Mouse (Mus musculus) heart, embryonic 12.5 days (tissue): ENCODE data around the gene Mcrs1. TPM values are rescaled to one million over a fixed set of nuclear protein-coding genes. Genes with fewer than 3 reads are reported as not detected.
"Not testable (repeated sequence)": the region's sequence is repeated elsewhere in the genome, so short reads cannot be mapped to it uniquely, and the experiment has no call there.

ENCODE experiments used
- ATAC-seq: fragments of 200-750 bp; cut with Nextera tagmentation; 2 replicates; pipeline ENCODE4 v1.8.0; 2017; ENCODE audit warnings: moderate TSS enrichment, moderate library complexity; ENCODE audit not compliant: insufficient number of reproducible peaks, low FRiP score
- H3K27ac ChIP-seq: fragments of 300-500 bp; sonication (generic); 2 replicates; pipeline ENCODE4 v1.5.1; 2016; ENCODE audit warnings: mild to moderate bottlenecking, moderate library complexity; ENCODE audit not compliant: poor library complexity, severe bottlenecking
- H3K27me3 ChIP-seq: fragments of 300-500 bp; sonication (generic); replicated peaks from 2 replicates; pipeline ENCODE4 v1.6.1; 2016; ENCODE audit warnings: mild to moderate bottlenecking, moderate library complexity
- H3K36me3 ChIP-seq: fragments of 300-500 bp; sonication (generic); 2 replicates; pipeline ENCODE4 v1.6.1; 2016; ENCODE audit warnings: mild to moderate bottlenecking, moderate library complexity
- H3K4me1 ChIP-seq: fragments of 300-500 bp; sonication (generic); replicated peaks from 2 replicates; pipeline ENCODE4 v1.6.1; 2016; ENCODE audit warnings: mild to moderate bottlenecking
- H3K4me2 ChIP-seq: fragments of 300-500 bp; sonication (generic); 2 replicates; pipeline ENCODE4 v1.6.1; 2016; ENCODE audit warnings: mild to moderate bottlenecking, moderate library complexity
- H3K4me3 ChIP-seq: fragments of 300-500 bp; sonication (generic); 2 replicates; pipeline ENCODE4 v1.5.1; 2016; ENCODE audit warnings: mild to moderate bottlenecking
- H3K9ac ChIP-seq: fragments of 300-500 bp; sonication (generic); 2 replicates; pipeline ENCODE4 v1.6.1; 2016; ENCODE audit warnings: mild to moderate bottlenecking, moderate library complexity
- H3K9me3 ChIP-seq: fragments of 300-500 bp; sonication (generic); replicated peaks from 2 replicates; pipeline ENCODE4 v1.6.1; 2016; ENCODE audit warnings: mild to moderate bottlenecking, moderate library complexity
- WGBS: fragments of 180-500 bp; shearing (Covaris S2); methylation state at CpG from one replicate; pipeline ENCODE4 v1.1.7; 2016; 5-methylcytosine and 5-hydroxymethylcytosine counted together
- polyA plus RNA-seq: library from polyadenylated mRNA; unstranded; fragments of >200 nt; fragmentation: Nextera tagmentation; extraction: Ambion mirVana; gene quantifications from 2 replicates; pipeline ENCODE4 v1.2.1, GENCODE M21; 2016

Gene Mcrs1
- polyA plus RNA-seq, 1 experiment from 2014 or later: 143 TPM

GRCm38 (mm10) chr15:99249938-99250337 lies 1.8 kb downstream of the Mcrs1 start:
- peaks cover 57% of the 10 kb centered on the region for H3K4me1 ChIP-seq
- H3K4me3 ChIP-seq: peak overlapping the region; percentile 22; the same call in 1 of the 2 replicates
- H3K9ac ChIP-seq: peak overlapping the region; percentile 79
- H3K9me3 ChIP-seq: no peaks in the 10 kb centered on the region
- no peak for ATAC-seq
- peak overlapping the region; percentile 83 for H3K4me2 ChIP-seq
- H3K27me3 ChIP-seq: no peaks in the 10 kb centered on the region
- H3K36me3 ChIP-seq: peaks cover 39% of the 10 kb centered on the region
- H3K27ac ChIP-seq: peak overlapping the region; percentile 92
- 82% methylated on average over 11 of the region's 11 CpGs for WGBS

GRCm38 (mm10) chr15:99248972-99249371 lies 2.8 kb downstream of the Mcrs1 start:
- Histone ChIP-seq H3K4me1 (peaks cover 49% of the 10 kb centered on the region), H3K27ac (peak overlapping the region; percentile 92), H3K4me2 (peak overlapping the region; percentile 83), H3K27me3 (no peaks in the 10 kb centered on the region), H3K9ac (peak overlapping the region; percentile 79), H3K9me3 (no peaks in the 10 kb centered on the region), H3K4me3 (peak overlapping the region; percentile 22; the same call in 1 of the 2 replicates), H3K36me3 (peaks cover 49% of the 10 kb centered on the region)
- WGBS: 44% methylated on average over 9 of the region's 9 CpGs
- ATAC-seq: peak; percentile 20; the same call in 1 of the 2 replicates

GRCm38 (mm10) chr15:99246736-99247135 lies 5.0 kb downstream of the Mcrs1 start:
- H3K36me3 ChIP-seq: peaks cover 68% of the 10 kb centered on the region
- H3K4me1 ChIP-seq: peaks cover 39% of the 10 kb centered on the region
- 89% methylated on average over 6 of the region's 6 CpGs for WGBS
- not testable (repeated sequence) for ATAC-seq, H3K27me3 ChIP-seq, H3K4me3 ChIP-seq, H3K27ac ChIP-seq, H3K9ac ChIP-seq, H3K9me3 ChIP-seq, H3K4me2 ChIP-seq

GRCm38 (mm10) chr15:99242045-99242444 lies 9.7 kb downstream of the Mcrs1 start:
- Histone ChIP-seq H3K27ac (no peak overlapping the region), H3K4me1 (peaks cover 1% of the 10 kb centered on the region), H3K9me3 (no peaks in the 10 kb centered on the region), H3K36me3 (peaks cover 64% of the 10 kb centered on the region), H3K4me3 (no peak overlapping the region), H3K9ac (no peak overlapping the region), H3K4me2 (no peak overlapping the region), H3K27me3 (no peaks in the 10 kb centered on the region)
- no peak for ATAC-seq
- WGBS: 82% methylated on average over 10 of the region's 10 CpGs

GRCm38 (mm10) chr15:99241249-99241648 lies 10.5 kb downstream of the Mcrs1 start:
- no peak overlapping the region for H3K27ac ChIP-seq
- 77% methylated on average over 4 of the region's 4 CpGs for WGBS
- ATAC-seq: no peak
- H3K36me3 ChIP-seq: peaks cover 57% of the 10 kb centered on the region
- no peaks in the 10 kb centered on the region for H3K9me3 ChIP-seq
- no peaks in the 10 kb centered on the region for H3K4me1 ChIP-seq
- H3K27me3 ChIP-seq: peaks cover 5% of the 10 kb centered on the region; the same call in 1 of the 2 replicates
- H3K9ac ChIP-seq: no peak overlapping the region
- H3K4me3 ChIP-seq: no peak overlapping the region
- no peak overlapping the region for H3K4me2 ChIP-seq

GRCm38 (mm10) chr15:99240129-99240528 lies 11.6 kb downstream of the Mcrs1 start:
- Histone ChIP-seq H3K36me3 (peaks cover 45% of the 10 kb centered on the region), H3K4me1 (no peaks in the 10 kb centered on the region), H3K4me2 (no peak overlapping the region), H3K27ac (0 out of 2 replicates have a peak overlapping the region, but pooled peaks have one; percentile 1), H3K9ac (no peak overlapping the region), H3K27me3 (peaks cover 9% of the 10 kb centered on the region; the same call in 1 of the 2 replicates), H3K4me3 (no peak overlapping the region), H3K9me3 (no peaks in the 10 kb centered on the region)
- no peak for ATAC-seq
- WGBS: 64% methylated on average over 4 of the region's 4 CpGs

GRCm38 (mm10) chr15:99238006-99238405 lies 13.8 kb downstream of the Mcrs1 start:
- 61% methylated on average over 11 of the region's 11 CpGs for WGBS
- no peak overlapping the region for H3K27ac ChIP-seq
- peaks cover 24% of the 10 kb centered on the region for H3K36me3 ChIP-seq
- ATAC-seq: no peak
- H3K4me2 ChIP-seq: no peak overlapping the region
- no peaks in the 10 kb centered on the region for H3K9me3 ChIP-seq
- peaks cover 29% of the 10 kb centered on the region for H3K27me3 ChIP-seq
- no peak overlapping the region for H3K9ac ChIP-seq
- no peaks in the 10 kb centered on the region for H3K4me1 ChIP-seq
- no peak overlapping the region for H3K4me3 ChIP-seq

GRCm38 (mm10) chr15:99234326-99235010 lies 17.3 kb downstream of the Mcrs1 start:
- no peak overlapping the region for H3K4me3 ChIP-seq
- ATAC-seq: no peak
- no peaks in the 10 kb centered on the region for H3K4me1 ChIP-seq
- H3K27me3 ChIP-seq: peaks cover 64% of the 10 kb centered on the region
- no peak overlapping the region for H3K4me2 ChIP-seq
- no peaks in the 10 kb centered on the region for H3K9me3 ChIP-seq
- no peaks in the 10 kb centered on the region for H3K36me3 ChIP-seq
- no peak overlapping the region for H3K27ac ChIP-seq
- no peak overlapping the region for H3K9ac ChIP-seq
- WGBS: 56% methylated on average over 12 of the region's 12 CpGs

- Histone ChIP-seq H3K9me3 (no peaks in the 10 kb centered on the region), H3K4me1 (no peaks in the 10 kb centered on the region), H3K9ac (no peak overlapping the region), H3K4me2 (no peak overlapping the region), H3K4me3 (no peak overlapping the region), H3K27me3 (peaks cover 72% of the 10 kb centered on the region), H3K36me3 (no peaks in the 10 kb centered on the region), H3K27ac (no peak overlapping the region)
- no peak for ATAC-seq
- WGBS: 64% methylated on average over 17 of the region's 17 CpGs
Measured at GRCm38 (mm10) chr15:99233719-99234118, 18.0 kb downstream of the Mcrs1 start.

GRCm38 (mm10) chr15:99231998-99232397 lies 19.8 kb downstream of the Mcrs1 start:
- no peak for ATAC-seq
- no peak overlapping the region for H3K27ac ChIP-seq
- no peaks in the 10 kb centered on the region for H3K36me3 ChIP-seq
- no peaks in the 10 kb centered on the region for H3K4me1 ChIP-seq
- H3K4me3 ChIP-seq: no peak overlapping the region
- WGBS: 65% methylated on average over 10 of the region's 10 CpGs
- H3K9me3 ChIP-seq: no peaks in the 10 kb centered on the region
- H3K27me3 ChIP-seq: peaks cover 89% of the 10 kb centered on the region
- H3K9ac ChIP-seq: no peak overlapping the region
- H3K4me2 ChIP-seq: no peak overlapping the region

GRCm38 (mm10) chr15:99226090-99226489 lies 25.7 kb downstream of the Mcrs1 start:
- Histone ChIP-seq H3K9ac (no peak overlapping the region), H3K27ac (no peak overlapping the region), H3K4me2 (peak overlapping the region; percentile 78; the same call in 1 of the 2 replicates), H3K36me3 (no peaks in the 10 kb centered on the region), H3K4me1 (peaks cover 47% of the 10 kb centered on the region), H3K27me3 (peaks cover 96% of the 10 kb centered on the region), H3K9me3 (no peaks in the 10 kb centered on the region), H3K4me3 (no peak overlapping the region)
- ATAC-seq: no peak
- WGBS: 24% methylated on average over 14 of the region's 14 CpGs
